Mouse (Mus musculus) c-Kit-positive CD71-negative TER-119-negative erythroid progenitor cells, embryonic 14.5 days (primary cell): Measurements from ENCODE around the gene Klf1.
"Not testable (repeated sequence)": the region's sequence is repeated elsewhere in the genome, so short reads cannot be mapped to it uniquely, and the experiment has no call there.

Experiments
- DNase-seq: peaks from one replicate; pipeline ENCODE4 v3.0.0-alpha.2; 2013; ENCODE audit warnings: low read depth

Gene Klf1

DNA sequence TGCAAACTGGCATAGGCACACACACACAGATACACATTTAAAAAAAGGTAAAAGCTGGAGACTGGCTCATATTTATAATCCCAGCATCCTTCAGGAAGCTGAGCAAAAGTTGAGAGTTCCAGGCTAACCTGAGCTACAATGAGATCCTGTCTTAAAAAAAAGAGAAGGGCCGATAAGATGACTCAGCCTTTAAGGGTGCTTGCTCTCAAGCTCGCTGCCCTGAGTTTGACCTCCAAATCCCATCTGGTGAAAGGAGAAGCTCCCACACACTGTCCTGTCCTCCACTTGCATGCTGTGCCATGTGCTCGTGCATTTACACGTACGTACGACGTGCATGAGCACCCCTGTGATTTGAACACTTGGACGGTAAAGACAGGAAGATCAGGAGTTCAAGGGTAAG is 5.8 kb downstream of the Klf1 start:
- DNase-seq, result no peak

DNA sequence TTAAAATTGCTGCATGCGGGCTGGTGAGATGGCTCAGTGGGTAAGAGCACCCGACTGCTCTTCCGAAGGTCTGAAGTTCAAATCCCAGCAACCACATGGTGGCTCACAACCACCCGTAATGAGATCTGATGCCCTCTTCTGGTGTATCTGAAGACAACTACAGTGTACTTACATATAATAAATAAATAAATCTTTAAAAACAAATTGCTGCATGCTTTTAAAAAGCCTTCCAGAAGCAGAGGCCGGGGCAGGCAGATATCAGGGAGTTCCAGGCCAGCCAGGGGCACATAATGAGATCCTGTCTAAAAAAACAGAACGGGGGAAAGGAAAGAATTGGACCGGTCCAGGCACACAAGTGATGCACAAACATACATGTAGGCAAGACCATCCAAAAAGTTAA is 6.3 kb downstream of the Klf1 start:
- DNase-seq, result not testable (repeated sequence)

DNA sequence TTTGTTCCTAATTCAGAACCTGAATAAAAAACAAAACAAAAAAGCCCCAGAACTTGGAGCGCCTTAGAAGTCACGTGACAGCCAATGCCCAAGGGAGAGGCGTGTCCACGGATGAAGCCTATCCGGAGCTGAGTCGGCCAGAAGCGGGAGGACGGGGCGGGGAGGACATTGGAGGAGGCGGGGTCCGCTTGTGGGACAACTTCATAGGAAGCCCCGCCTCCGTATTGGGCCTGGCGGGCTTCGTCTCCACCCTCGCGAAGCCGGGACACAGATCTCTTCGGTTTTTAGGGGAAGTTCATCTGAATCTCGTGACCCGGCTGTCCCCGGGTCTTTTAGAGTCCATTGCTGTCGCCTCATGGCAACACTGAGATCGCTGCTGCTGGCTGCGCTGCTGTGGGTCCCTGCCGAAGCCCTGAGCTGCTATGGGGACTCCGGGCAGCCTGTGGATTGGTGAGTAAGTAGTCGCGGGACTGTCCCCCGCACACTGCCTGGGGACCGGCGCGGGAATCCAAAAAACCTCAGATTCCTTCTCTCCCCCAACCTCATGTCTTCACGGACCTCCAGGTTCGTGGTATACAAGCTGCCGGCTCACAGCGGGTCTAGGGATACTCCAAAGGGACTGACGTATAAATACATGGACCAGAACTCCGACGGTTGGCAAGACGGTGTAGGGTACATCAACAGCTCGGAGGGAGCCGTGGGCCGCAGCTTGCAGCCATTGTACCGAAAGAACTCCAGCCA is 6.9 kb downstream of the Klf1 start, which contains the start of gene Dnase2a:
Gene Dnase2a, plus strand, starts transcription at position 140 of the 741 bp plus-strand sequence.
- peak; percentile 95 for DNase-seq

DNA sequence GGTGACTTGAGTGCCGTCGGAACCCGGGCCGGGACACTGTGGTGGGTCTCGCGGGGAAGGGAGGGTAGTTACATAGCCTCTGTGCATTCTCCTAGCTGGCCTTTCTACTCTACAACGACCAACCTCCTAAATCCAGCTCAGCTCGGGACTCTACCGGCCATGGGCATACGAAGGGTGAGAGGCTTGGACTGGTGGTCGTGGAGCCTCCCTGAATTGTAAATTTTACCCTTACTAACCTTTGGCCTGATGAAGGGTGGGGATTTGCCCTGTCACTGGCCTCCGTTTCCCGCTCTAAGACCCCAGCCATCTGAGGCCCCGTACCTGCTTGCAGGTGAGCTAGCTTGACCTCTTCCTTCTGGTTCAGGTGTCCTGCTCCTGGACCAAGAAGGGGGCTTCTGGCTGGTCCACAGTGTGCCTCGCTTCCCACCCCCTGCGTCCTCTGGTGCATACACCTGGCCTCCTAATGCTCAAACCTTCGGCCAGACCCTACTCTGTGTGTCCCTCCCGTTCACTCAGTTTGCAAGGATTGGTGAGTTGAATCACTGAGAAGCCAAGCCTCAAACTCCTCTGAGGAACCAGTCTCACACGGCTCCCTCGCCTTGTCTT is 7.5 kb downstream of the Klf1 start:
- DNase-seq, result no peak

DNA sequence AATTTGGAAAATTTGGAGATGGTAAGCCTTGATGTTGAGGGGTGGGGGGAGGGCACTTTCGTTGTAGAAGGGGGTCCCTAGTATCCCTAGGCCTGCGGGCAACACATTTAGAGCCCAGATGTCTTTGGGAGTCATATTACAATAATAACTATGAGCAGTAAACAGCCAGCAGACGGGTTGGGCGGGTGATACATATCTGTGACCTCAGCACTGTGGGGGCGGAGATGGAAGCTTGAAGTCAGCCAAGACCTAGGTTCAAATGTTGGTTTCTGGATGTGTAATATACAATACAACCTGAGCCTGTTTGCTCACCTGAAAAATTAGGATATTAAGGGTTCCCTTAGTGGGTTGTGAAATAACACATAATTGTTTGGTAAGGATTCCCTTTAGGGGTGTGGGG is 8.2 kb downstream of the Klf1 start:
- no peak for DNase-seq

DNA sequence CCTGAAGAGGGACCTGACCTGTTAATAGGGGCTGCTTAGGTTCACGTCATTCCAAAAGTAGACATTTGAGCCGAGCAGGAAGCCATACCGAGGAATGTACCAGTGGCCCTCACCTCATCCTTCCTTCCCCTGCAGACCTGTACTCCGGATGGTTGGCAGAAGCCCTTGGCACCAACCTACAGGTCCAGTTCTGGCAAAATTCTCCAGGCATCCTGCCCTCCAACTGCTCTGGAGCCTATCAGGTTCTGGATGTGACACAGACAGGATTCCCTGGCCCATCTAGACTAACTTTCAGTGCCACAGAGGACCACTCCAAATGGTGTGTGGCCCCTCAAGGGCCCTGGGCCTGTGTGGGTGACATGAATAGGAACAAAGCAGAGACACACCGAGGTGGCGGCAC is 8.8 kb downstream of the Klf1 start:
- no peak for DNase-seq

DNA sequence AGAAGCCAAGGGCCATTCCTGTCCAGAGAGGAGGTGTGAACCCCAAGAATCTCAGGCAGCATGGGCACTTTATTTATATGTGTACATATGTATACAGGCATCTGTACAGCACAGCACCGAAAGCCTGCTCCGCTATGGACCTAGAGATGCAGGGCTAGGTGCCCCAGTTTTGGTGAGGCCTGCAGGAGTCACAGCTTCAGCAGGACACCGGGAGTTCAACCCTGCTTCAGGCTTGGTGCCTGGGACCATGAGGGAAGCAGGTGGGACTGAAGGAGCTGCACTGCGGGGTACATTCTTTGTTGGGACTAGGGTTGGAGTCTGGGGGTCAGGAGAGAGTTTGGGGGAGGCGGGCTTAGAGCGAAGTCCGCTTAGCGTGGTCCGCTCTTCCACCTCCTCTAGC is 10.1 kb downstream of the Klf1 start:
- no peak for DNase-seq

DNA sequence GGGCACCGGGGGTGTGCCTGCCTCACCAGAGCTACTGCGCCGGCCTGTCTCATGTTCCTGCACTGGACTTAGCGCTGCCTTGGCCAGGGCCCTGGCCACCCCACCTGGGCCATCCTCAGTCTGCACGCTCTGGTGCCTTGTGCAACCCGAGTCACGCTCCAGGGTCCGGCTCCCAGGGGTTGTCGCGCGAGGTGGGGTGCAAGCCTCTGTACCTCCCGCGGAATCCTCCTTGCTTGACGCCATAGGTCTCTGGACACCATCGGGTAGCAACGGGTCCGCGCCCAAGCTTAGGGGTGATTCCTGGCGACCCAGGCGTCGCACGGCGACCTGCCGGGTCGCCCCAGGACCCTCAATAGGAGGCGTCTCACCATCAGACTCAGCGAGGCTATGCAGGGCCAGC is 10.7 kb downstream of the Klf1 start:
- no peak for DNase-seq

DNA sequence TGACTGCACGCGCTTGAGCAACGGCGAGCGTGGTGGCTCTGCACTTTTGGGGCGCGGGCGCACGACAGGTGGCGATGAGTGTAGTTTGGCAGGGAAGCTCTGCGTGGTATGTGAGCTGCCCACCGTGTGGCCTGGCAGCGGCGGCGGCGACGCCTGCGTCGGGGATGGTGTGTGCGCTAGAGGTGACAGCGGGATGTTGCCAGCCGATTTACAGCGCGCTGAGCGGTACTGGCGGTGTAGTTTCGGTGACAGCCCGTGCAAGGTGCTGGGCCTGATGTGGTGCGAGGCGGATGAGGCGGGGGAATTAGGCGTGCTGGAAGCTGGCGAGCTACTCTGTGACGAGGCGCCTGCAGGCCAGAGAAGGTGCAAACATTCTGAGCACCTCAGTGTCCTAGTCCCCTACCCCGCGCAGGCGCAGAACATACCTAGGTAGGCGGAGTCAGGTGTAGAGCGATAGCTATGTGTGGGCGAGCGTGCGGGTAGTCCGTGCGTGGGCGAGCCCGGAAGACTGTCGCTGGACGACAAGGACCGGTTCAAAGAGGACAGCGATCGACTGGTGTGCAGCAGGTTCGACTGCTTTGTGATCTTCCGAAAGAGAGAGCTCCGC is 11.3 kb downstream of the Klf1 start:
- no peak for DNase-seq

DNA sequence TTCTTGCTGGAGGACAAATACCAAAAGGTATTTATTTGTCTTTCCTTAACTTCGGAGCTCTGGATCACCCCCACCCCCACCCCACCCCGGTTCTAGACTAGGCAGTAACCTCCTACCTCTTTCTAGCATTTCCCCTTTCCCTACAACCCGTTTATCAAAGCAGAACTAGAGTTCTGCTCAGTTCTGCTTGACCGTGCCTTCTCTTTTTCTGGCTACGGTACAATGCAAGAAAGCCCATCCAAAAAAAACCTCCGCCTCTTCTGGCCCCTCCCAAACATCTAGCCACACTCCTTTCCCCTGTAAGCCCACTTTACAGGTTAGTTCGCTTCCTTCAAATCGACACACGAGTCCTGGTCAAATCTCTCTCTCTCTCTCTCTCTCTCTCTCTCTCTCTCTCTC is 11.8 kb downstream of the Klf1 start:
- DNase-seq, result no peak

DNA sequence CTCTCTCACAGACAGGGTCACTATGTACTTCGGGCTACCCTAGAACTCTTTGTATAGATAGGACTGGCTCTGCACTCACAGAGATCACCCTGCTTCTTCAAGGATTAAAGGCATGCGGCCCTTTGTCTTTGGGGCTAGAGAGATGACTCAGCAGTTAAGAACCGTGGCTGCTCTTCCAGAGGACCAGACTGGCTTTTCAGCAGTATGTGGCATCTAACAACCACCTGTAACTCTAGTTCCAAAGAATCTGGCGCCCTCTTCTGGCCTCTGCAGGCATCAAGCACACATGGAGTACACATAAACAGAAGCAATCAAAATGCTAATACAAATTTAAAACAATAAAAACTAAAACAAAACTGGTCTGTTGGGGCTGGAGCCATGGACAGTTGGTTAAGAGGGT is 12.2 kb downstream of the Klf1 start:
- no peak for DNase-seq

DNA sequence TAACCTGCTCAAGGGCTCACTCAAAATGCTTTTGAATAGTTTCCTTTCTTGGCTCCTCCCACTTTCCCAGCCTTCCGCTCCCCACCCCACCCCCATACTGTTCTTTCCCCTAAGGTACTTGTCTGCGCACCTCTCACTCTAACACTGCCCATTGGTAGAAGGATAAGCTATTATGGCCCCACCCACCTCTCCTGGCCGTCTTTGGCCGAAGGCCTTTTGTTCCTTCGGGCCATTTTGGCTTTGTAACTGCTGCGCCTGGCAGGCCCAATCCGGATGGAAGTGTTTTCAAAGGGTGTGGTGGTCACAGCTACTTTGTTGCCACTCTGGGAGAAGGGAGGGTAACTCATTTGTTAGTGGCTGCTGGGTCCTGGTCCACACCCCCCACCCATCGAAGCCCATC is 13.5 kb downstream of the Klf1 start:
- no peak for DNase-seq

DNA sequence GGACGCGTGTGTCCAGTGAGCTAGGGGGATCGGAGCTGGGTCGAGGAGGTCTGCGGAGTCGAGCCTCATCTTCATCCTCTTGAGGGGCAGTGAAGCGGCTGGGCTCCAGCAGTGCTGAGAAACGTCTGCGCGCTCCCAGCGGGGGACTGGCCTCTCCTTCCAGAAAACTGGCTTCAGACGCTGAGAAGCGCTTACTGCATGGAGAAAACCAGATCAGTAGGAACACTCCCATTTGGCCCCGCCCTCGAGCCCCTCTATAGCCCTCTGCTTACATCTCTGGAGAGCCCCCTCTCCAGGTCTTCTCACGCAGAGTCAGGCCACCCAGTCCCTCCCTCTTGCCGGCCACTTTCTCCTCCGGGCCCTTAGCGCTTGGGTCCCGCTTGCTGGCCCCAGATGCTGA is 16.1 kb downstream of the Klf1 start:
- DNase-seq, result no peak

DNA sequence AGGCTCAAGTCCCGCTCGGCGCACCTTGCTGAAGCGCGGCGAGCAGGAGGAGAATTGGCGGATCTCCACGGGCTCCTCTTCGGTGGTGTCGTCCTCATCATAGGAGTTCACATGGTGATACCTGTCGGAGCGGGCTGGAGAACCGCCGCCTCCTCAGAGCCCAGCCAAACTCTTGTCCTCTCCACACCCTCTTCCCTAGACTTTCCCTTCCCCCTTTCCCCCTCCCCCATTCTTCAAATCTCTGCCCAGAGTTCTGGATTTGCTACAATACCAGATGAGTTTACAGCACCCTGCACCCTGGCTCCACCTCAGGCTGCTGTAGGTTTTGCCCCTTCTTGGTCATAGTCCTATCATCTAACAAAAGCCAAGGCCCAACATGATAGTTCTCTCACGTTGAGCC is 16.9 kb downstream of the Klf1 start:
- no peak for DNase-seq

DNA sequence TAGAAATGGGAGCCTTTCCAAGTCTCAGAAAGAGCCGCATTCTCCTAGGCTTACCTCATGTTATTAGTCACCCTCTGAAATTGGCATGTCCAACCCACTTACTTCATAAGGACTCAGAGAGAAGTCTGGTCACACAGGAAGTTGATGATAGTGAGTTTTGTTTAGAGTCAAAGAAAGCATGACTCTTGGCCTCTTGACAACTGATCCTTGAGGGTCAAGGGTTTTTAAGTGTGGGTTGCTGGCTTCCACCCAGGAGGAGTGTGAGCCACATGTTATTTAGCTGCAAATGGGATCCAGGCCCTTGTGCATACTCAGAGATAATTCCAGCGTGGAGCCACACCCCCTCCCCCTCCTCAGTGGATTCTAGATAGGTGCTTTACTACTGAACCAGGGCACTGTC is 19.9 kb downstream of the Klf1 start:
- DNase-seq, result no peak

DNA sequence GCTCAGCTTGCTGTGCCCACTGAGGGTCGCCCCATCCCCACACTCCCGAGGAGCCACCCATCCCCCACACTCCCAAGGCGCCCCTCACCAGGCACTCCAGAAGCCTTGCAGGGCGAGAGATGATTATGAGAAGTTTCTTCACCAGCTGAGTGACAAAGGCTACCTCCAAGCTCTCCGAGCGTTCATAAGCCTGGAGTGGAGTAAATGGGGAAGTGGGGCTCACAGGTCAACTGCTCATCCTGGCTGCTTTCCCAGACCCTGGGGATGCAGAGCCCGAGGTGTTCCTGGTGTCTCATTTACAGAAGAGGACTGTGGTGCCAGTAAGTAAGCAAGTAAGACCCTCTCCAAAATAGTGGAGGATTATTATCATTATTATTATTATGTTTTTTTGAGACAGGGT is 23.8 kb downstream of the Klf1 start:
- DNase-seq, result no peak

DNA sequence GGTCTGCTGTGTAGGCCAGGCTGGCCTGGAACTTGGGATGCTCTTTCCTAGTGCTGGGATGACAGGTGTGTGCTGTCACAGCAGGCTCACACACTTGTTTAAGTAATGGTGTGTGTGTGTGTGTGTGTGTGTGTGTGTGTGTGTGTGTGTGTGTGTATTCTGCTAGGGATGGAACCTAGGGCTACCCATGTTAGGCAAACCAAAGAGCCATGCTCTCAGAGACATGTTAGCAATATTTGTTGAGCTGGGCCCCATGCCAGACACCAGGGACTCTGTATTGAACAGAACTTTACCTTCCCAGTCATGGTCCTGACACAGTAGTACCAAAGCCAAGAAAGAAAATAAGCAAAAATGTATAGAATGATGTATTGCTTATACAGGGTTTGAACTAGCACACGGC is 25.8 kb downstream of the Klf1 start:
- DNase-seq, result no peak

DNA sequence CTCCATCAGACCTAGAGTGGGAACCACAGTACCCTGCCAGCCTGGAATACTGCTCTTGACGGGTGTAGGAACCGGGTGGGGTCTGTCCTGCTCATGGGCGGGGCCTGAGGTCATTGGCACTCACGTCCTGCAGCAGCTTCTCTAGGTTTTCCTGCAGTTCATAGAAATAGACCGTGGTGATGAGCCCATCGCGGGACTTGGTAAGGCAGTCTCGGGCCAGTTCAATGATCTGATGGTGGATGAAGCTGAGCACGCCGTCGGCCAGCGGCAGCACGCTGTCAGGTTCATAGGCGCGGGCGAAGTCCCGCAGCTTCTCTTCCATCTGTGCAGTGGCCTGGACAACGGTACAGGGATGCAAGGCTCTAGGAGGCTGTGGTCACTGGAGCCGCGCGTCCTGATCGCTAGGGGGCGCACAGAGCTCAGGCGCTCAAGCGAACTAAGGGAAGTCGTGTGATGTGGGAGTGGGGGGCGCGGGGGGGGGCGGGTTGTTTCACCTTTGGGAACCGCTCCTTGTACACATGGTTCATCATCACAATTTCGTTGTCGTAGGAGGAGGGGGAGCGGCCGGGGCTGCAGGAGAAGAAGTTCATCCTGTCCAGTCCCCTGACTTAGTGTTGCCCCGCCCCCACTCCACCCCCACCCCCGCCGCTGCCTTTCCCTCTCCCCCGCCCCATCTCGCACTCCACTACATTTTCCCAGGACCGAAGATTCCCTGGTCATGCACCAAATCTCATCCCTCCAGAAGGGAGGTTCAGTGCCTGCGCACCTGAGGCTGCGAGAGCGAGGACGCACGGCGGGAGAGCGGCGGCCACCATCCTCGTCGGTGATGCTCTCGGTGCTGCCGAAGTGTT is 27.0 kb downstream of the Klf1 start:
- DNase-seq, result no peak

DNA sequence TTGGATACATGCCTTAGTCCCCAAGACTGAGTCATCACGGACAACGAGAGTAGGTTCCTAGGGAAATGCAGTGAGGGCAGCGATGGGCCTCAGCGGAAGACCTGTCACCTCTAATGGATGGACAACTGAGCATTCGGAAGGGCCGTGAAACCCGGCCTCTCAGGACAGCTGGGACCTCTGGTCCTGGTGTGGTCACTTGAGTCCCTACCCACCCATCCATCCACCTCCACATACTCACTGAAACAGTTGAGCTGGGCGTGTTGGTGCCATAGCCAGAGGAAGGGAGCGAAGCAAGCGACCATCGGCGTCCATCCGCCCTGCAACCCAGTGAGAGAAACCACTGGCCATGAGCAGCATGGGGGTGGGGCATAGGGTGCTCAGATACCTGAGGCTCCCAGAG is 28.9 kb downstream of the Klf1 start:
- DNase-seq, result no peak

DNA sequence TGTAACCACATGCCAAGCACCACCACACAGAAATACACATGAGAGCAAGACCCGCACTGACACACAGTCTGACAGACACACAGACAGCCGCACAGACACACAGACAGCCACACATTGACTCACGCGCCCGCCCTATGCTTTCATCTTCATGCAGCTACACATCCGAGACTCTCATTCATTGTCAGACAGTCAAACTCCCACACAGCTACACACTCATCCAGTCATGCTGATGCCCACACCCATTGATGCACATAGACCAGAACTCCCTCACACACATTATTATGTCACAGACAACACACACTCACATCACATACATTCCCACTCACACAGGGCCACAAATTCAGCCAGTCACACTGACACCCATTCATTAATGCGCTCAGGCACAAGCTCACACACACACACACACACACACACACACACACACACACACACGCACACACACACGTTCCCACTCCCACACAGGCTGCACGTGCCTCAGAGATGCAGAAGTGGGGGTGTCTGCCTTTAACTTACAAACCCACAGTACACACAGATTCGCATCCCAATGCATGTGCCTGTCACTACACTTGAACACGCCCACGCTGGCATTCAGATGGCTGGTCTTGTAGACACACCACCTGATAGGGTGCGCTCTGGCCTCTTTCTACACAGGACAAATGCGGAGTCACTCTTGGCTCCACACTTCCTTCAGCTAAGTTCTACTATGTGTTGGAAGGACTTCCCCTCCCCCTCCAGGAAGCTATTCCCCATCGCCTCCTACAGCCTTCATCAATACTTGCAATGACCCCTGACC is 32.2 kb downstream of the Klf1 start:
- no peak for DNase-seq

DNA sequence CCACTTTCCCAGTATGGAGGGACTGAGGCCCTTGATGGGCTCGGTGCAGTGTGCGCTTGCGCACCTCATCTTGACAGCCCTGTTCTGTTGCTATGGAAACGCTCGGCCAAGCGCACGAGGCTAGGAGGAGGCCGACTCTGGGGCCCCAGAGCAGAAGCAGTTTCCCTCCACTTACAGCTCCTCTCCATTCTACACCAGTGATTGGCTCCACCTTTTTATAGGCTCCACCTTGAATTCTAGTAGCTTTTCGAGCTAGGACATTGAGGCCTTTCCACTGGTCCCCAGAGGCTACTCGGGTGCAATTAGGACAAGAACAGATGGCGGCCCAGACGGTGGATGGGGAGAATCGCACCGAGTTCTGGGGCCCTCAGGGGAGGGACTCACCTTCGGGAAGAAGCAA is 33.1 kb downstream of the Klf1 start:
- no peak for DNase-seq

DNA sequence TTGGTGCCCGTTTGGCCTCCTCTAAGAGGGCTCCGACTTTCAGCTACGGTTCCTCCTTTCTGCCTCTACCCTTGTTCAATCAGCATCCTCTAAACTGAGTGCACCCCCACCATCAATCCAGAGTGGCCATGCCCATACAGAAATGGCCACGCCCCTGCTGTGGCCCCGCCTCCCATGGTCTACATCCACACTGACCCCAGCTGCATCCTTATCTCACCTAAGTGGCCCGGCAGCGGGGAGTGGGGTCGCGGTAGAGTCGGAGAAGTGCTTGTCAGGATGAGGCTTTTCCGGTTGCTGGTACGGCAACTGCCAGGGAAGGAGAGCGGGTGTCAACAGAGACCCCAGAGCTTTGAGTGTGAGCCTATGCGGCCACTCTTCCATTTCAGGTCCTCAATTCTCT is 33.8 kb downstream of the Klf1 start:
- DNase-seq, result no peak
